Mouse (Mus musculus) monocyte, adult 2 months (primary cell): ENCODE results near the gene Dnaaf3.
"Not testable (repeated sequence)": the region's sequence is repeated elsewhere in the genome, so short reads cannot be mapped to it uniquely, and the experiment has no call there.

ENCODE experiments used
- DNase-seq, 2 experiments: peaks; one replicate each; pipeline ENCODE4 v3.0.0; 2022; ENCODE audit warnings: low spot score in 2 of 2, low read depth in 1 of 2

Gene Dnaaf3

GRCm38 (mm10) chr7:4532005-4532729 is at the start of gene Dnaaf3:
Gene Dnaaf3, minus strand, starts transcription at chr7:4532453.
- DNase-seq: no peak

GRCm38 (mm10) chr7:4581481-4581880 is 49.2 kb upstream of the Dnaaf3 start:
- not testable (repeated sequence) for DNase-seq

- not testable (repeated sequence) for DNase-seq
These were observed 40.1 kb upstream of the Dnaaf3 start for GRCm38 (mm10) chr7:4572361-4572760.

- DNase-seq: no peak
These were observed 30.4 kb upstream of the Dnaaf3 start for GRCm38 (mm10) chr7:4562660-4563059.

GRCm38 (mm10) chr7:4557167-4557560 is 24.9 kb upstream of the Dnaaf3 start:
- no peak for DNase-seq

- peak; percentile 13 to 58 for DNase-seq
These were observed 24.3 kb upstream of the Dnaaf3 start for GRCm38 (mm10) chr7:4556256-4557166.

- DNase-seq: no peak
These were observed 15.0 kb upstream of the Dnaaf3 start, which contains the start of gene Syt5 for GRCm38 (mm10) chr7:4547221-4547641. Gene Syt5, minus strand, starts transcription at chr7:4547541.

GRCm38 (mm10) chr7:4546591-4547131 is 14.4 kb upstream of the Dnaaf3 start:
- no peak for DNase-seq

- DNase-seq: no peak
These were observed 13.8 kb upstream of the Dnaaf3 start for GRCm38 (mm10) chr7:4546050-4546449.

- no peak for DNase-seq
These were observed 9.8 kb upstream of the Dnaaf3 start for GRCm38 (mm10) chr7:4542013-4542412.

GRCm38 (mm10) chr7:4541344-4541743 is 9.1 kb upstream of the Dnaaf3 start:
- no peak for DNase-seq

GRCm38 (mm10) chr7:4539019-4539418 is 6.8 kb upstream of the Dnaaf3 start:
- DNase-seq: no peak

GRCm38 (mm10) chr7:4537181-4537580 is 4.9 kb upstream of the Dnaaf3 start:
- no peak for DNase-seq

GRCm38 (mm10) chr7:4536369-4536768 is 4.1 kb upstream of the Dnaaf3 start:
- DNase-seq: no peak

GRCm38 (mm10) chr7:4530166-4530565 is 2.1 kb downstream of the Dnaaf3 start:
- not testable (repeated sequence) for DNase-seq

- no peak for DNase-seq
These were observed 5.0 kb downstream of the Dnaaf3 start for GRCm38 (mm10) chr7:4527302-4527689.

- DNase-seq: peak; percentile 47 to 49
These were observed 5.6 kb downstream of the Dnaaf3 start for GRCm38 (mm10) chr7:4526341-4527301.

- DNase-seq: not testable (repeated sequence)
These were observed 7.9 kb downstream of the Dnaaf3 start, which contains the start of gene Tnni3 for GRCm38 (mm10) chr7:4524212-4524922. Gene Tnni3, minus strand, starts transcription at chr7:4524229.

- DNase-seq: no peak
These were observed 8.8 kb downstream of the Dnaaf3 start for GRCm38 (mm10) chr7:4523205-4524130.
